Mouse (Mus musculus): ENCODE data around the gene Pabpn1.

Gene Pabpn1

DNA sequence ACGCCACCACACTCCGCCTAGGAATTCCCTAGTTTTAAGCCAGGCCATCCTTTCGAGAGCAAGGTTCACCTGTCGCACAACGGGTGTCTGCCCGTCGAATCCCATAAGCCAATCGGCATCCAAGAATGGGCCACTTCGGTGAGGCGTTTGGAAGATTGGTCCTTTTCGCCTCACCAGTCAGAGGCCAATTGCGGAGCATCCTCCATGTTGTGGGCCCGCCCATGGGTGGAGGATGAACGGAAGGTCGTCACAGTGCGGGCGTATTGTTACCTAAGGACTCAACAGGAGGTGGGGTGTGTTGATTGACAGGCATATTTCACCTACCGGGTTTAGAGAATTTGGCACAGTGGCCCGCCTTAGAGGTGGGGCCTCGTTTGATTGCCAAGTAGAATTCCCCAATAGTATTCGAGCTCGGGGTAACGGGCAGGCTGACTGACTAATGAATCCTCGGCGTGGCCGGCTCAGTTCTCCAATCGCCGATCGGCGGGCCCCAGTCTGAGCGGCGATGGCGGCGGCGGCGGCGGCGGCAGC is 1.4 kb downstream of the Pabpn1 start:
- DNase-seq (ENCODE audit: low spot score in 2 of 2): peak; percentile 94 to 97

DNA sequence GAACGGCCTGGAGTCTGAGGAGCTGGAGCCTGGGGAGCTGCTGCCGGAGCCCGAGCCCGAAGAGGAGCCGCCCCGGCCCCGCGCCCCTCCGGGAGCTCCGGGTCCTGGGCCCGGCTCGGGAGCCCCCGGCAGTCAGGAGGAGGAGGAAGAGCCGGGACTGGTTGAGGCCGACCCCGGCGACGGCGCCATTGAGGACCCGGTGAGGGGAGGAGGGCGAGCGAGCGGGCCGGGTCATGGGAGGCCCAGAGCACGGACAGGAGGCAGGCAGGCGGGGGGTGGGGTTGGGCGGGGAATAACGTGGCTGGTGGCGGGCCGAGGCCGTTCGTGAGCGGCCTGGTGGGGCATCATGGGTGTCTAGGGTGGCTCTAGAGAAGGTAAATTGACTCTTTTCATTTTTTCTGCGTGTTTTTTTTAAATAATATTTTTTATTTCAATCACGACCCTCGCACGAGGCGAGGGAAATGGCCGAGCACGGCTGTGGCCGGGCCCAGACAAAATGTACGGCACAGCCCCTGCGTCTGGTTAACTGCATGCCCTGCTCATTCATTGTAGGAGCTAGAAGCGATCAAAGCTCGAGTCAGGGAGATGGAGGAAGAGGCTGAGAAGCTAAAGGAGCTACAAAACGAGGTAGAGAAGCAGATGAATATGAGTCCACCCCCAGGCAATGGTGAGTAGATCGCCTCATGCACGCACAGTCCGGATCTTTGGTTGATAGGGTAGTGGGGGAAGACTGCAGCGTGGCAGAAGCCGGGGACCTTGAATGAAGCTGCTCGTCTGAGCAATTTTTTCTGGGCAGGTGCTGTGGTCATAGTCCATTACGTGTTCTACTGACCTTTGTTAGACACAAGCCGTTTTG is 2.2 kb downstream of the Pabpn1 start:
- DNase-seq (ENCODE audit: low spot score in 2 of 2): no peak

DNA sequence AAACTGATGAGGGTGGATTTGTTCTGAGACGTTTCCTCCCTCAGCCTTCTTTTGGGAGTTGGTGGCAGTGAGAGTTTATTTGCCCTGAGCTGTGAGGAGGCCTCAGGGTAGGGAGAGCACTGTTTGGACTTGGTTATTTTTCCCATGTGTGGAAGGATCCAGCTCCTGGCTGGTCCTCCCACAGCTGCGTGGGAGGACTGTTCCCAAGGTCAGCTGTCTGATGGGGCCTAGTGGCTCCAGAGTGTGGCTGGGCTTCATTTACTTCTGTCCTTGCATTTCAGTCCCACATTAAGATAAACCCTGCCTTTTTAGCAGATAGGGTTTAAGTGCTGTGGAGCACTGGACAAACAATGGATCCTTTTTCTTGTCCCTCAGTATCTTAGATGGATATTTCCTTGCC is 5.1 kb downstream of the Pabpn1 start:
- no peak for DNase-seq (ENCODE audit: low spot score in 2 of 2)

DNA sequence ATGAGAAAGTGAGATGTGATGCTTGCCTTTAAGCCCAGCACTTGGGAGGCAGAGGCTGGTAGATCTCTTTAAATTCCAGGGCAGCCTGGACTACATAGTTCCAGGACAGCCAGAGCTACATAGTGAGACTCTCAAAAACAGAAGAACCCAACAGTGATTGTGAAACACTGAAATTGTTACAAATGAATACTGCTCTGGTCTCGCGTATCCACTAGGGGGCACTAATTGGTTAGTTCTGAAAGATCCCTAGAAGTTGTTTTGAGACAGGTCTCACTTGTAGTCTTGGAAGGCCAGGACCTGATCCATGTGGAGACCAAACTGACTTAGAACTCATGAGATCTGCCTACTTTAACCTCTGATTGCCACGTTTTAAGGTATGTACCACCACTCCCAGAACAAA is 8.1 kb downstream of the Pabpn1 start:
- DNase-seq (ENCODE audit: low spot score in 2 of 2): peak in 1 of 2 experiments; percentile 63

DNA sequence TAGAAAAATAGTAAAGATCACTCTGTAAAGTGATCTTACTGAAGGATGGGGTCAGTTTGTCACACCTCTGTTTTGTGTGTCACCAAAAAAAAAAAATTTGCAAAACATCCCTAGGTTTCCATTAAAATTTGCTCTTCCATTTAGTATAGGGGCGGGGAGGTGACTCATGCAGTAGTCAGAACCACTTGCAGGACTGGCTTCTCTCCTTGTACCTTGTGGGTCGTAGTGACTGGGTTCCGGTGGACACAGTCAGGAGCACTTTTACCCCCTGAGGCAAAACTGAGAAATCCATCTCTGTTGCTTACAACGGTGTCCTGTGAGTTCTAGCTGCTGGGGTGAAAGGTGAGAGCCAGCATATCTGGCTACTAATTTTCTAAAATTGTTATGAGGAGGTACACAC is 11.3 kb downstream of the Pabpn1 start:
- DNase-seq (ENCODE audit: low spot score in 2 of 2): no peak

DNA sequence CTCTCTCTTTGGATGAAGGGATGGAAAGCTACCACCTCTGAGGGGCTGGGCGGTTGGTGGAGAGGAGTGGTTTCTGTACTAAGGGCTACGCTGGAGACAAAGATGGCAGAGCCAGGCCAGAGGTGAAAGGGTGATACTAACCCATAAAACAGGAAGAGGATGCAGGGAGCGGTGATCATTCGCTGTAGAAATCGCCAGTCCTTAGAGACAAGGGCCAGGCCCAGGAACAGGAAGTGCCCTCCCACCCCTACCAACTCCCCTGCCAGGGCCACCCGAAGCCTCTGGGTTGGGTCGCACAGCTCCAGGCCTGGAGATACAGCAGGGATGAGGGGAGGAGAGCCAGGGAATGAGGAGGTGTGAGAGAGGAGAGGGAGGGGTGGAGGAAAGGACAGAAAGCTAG is 16.4 kb downstream of the Pabpn1 start:
- no peak for DNase-seq (ENCODE audit: low spot score in 2 of 2)

DNA sequence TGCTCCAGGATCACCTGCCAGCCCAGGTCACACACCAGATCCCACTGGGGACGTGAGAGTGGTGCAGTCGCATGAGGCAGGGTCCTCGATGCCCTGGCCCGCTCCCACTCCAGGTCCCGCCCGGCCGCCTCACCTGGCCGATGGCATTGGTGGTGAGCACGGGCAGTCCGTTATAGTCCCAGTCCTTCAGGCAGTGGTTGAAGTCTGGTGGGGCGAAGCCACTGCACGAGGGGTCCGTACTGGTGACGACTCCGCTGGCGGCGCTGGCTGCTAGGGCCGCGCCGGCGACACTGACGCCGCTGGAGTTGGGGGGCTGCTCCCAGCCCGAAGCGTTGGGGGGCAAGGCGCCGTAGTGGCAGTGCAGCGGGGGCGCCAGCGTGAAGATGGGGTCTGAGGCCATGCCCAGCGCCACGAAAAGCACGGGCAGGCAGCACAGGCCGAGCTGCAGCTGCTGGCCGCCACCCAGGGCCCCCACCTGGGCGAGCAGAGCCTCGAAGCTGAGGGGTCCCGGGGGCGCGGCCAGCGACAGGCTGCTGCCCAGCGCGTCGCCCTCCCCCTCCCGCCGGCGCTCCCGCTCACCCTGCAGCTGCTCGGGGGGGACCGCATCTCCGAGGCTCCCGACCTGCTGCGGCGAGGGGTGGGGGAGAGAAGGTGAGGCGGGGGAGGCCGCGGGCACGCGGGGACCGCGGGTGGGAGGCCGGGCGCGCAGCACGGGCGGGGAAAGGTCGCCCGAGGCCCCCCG is 20.0 kb downstream of the Pabpn1 start:
- DNase-seq (ENCODE audit: low spot score in 2 of 2): peak in 1 of 2 experiments; percentile 46

DNA sequence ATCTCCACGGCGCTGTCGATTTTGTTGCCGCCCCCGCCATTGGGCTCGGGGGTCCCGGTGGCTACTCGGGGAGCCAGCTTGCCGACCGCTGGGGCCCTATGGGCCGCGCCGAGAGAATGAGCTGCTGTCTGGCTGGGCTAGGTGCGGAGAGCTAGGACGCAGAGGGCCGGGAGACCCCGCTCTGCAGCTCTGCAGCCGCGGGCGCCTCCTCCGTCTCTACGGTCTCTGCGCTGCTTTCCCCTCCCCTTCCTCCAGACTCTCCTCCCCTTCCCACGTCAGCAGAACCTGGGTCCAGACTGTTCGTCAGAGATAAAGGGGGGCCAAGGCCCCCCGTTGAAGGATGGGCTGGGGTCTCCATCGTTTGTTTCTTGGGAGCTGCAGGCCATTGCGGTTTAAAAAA is 20.6 kb downstream of the Pabpn1 start, which contains the start of gene Slc22a17:
Slc22a17 (minus strand) TSS at position 247 of the 400 bp plus-strand sequence.
- peak; percentile 69 to 81 for DNase-seq (ENCODE audit: low spot score in 2 of 2)

DNA sequence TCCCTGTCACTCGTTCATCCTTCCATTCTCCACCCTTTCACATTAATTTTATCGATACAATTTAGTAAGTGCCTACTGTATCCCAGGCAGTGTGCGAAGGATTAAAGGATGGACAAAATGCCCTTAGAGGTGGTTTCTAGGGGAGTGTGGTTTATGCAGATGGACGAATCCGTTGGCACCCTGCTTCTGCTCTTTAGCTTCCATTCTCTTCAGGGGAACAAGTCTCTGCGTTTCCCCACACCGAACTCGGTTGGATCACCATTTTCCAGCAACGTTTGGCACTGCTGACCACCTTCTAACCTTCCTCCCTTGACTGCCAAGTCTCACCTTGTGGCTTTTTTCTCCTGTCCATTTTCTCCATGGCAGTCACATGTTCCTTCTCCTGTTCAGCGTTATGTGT is 21.0 kb downstream of the Pabpn1 start:
- DNase-seq (ENCODE audit: low spot score in 2 of 2): no peak

DNA sequence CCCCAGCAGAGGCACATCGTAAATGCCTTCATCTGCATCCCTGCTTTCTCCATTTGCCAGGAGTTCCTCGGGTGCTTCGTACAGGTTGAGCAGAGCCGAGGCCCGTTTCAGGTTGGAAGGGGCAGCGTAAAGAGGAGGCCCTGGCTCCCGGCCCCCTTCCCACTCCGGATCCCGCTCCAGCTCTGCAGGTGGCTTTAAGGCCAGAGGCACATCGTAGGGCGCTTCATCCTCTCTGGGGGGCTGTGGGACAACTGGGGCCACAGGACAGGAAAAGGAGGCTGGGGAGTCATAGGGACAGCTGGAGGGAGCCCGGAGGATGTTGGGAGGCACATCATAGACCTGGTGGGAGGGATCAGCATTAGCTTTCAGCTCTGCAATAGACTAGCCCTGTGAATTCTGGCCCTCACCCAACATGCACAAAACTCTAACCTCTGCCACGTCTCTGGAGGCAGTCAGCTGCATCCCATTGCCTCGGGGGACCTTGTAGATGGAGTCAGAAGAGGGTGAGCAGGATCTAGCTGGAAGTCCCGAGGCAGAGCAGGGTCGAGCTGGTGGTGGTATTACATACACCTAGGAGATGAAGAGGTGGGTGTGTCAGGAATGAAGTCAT is 27.9 kb downstream of the Pabpn1 start:
- DNase-seq (ENCODE audit: low spot score in 2 of 2): no peak

DNA sequence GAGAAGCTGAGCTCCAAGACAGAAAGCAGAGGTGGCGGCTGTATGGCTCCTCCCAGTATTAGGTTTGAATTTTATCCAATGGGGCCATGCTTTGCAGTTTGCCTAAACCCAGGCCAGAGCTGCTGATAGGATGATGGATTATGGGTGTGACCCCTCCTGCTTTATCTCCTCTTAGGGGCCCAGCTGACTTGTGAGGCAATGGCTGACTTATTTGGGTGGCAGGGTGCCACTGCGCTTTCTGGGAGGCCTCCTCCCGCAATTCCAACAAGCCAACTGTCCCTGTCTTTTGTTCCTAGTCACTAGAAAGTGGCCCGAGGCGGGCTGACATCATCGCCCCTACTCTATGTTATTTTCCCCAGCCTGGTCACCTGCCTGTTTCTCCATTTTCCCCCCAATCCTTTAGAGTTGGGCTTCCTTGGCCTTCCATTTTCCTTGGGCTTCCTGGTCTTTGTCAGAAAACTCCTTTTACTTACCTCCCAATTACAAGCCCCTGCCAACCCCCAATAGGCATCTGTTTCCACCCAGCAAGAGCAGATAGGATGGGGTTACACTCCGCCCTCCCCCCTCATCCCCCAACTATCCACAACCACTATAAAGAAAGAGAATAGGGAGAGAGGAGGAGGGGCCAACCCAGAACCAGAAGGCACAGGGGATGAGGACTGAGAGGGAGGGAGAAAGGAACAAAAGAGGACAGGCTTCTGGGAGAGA is 32.5 kb downstream of the Pabpn1 start:
- peak in 1 of 2 experiments; percentile 53 for DNase-seq (ENCODE audit: low spot score in 2 of 2)

DNA sequence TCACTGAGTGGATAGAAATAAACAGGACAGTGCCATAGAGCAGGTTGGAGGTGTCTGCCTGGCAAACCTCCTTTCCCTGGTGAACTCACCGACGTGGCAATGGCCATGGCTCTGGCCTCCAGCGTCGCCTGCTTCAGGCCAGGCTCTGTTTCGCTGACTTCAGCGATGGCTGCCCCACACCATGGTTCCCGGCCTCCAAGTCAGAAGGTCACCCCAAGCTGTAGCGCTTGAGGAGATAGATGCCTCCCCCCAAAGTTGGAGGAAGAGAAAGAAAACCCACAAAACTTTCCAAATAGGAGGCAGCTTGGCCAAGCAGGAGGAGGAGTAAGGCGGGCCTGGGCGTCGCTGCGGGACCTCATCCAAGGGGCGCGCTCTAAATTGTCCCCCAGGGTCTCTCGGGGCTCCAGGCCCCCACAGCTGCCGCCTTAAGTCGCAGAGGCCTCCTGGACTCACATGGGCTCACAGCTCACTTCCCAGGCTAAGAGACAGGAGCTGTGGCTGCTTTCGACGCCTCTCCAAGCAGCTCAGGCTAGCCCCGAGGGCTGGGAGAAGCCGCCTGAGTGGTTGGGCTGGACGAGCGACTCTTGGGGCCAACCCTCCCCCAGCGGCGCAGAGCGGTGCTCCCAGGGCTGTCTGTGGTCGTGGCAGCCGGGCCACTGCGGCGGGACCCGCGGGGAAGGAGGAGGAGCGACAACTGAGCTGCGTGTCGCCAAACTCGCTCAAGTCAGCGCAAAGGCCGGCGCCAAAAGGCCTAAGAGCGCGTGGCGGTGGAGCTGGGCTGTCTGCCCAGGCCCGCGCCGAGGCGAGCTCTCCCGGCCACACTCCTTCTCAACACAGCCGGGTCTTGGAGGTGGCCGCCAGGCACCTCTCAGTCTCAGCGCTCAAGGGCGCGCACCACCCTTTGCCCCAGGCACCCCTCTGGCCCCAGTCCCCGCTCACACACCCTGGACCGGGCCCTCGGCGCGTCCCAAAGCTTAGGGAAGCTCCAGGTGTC is 33.3 kb downstream of the Pabpn1 start, which contains the start of gene Efs:
Efs (minus strand) TSS at position 778 of the 994 bp plus-strand sequence.
- peak; percentile 48 to 72 for DNase-seq (ENCODE audit: low spot score in 2 of 2)

DNA sequence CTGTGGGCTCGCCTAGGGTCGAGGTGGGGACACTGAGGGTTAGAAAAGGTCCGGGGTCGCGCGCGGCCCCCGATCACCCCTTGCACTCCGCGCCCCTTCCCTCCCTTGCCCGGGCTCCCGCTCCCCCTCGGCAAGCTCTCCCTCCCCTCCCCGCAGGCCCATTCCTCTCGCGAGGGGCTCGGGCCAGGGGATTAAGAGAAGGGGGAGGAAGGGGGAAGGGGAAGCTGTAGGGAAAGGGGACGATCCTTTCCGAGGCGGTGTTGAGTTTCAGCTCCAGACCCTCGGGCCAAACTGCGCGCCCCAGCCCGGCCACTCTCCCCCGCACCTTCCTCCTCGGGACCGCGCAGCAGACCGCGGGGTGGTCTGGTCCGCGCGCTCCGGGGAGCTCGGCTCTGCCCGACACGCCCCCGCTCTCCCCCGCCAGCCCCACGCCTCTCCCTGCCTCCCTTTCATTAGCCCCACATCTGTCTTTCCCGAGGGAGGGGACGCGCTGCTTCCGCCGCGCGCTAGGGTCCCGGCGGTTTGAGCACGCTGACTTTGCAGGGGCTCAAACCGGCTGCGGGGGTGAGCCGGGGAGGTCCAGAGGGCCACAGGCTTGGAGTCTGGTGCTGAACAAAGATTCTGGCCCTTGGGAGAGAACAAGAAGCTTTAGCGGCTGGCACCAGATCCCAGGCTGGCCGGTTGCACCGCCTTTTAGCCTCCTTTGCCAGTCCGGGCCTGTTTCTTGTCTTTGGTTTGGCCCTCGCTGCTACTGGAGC is 34.3 kb downstream of the Pabpn1 start:
- peak in 1 of 2 experiments; percentile 58 for DNase-seq (ENCODE audit: low spot score in 2 of 2)

DNA sequence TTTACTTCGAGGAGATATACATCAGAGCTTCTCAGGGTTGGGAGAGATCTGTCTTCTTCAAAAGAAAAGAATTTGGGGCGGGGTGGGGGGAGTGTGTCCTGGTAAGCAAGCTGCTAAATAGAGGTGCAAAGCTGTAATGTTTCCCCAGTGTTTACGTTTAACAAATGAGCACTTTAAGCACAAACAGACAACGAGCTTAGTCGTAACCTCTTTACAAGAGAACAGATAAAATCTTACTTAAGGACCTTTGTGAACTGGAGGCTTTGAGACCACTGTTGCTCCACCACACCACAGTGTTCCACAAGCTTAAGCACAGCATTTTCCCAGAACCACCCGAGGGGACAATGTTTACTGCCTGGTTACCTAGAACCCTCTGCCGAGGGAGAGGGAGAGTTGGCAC is 35.0 kb downstream of the Pabpn1 start:
- no peak for DNase-seq (ENCODE audit: low spot score in 2 of 2)

DNA sequence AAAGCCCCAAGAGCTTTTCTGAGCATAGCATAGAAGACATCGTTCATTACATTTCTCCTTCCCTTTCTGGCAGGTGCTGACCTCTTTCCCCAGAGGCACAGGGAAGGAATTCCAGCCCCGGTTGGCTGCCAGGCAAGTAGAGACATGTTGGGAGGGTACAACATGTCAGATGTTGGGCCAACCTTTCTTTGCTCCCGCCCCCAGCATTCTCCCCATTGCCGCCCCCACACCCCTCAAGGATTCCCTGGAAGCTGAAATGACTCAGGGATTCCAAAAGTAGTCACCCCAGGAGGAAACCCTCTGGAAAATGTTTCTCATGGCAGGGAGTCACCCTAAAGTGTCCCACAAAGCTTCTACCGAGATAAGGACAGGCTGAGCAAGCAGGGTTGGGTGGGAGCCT is 37.5 kb downstream of the Pabpn1 start:
- DNase-seq (ENCODE audit: low spot score in 2 of 2): no peak

DNA sequence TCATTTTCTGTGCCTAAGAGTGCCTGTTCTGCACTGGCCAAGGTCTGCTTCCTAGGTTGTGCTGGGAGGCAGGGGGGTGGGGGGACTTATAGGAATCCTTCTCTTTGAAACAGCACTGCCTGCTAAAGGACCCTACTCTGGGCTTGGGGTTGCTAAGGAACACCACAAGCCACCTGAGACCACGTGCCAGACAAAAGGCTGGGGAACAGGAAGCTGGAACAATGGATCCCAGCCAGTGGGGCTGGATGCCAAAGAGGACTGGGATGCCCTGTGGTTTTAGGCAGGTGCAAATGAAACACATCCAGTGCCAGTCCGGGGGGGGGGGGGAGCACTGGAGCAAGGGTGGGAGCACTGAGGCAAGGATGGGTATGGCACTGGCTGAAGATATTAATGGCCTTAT is 38.1 kb downstream of the Pabpn1 start:
- peak in 1 of 2 experiments; percentile 31 for DNase-seq (ENCODE audit: low spot score in 2 of 2)

DNA sequence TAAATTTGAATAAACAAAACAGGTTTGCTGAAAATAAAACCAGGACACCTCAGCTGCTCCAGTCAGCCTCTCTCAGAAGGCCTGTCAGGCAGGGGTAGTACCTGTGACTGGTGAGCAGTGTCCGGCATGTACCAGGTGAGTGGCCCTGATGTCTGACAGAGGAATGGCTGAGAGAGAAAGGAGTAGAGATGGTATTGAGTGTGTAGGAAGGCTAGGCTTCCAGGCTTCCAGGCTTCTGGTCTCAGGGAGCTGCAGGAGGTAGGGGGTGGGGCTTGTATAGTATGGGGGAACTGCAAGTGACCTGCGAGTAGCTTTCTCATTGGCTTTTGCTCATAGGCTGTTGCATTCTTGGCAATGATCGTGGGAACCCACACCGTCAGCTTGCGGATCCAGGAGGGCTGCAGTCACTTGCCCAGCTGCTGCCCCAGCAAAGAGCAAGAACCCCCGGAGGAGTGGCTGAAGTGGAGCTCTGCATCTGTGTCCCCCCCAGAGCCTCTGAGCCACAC is 40.4 kb downstream of the Pabpn1 start, which contains the start of gene Il25:
Il25 (plus strand) TSS at position 51 of the 506 bp plus-strand sequence.
- DNase-seq (ENCODE audit: low spot score in 2 of 2): no peak

DNA sequence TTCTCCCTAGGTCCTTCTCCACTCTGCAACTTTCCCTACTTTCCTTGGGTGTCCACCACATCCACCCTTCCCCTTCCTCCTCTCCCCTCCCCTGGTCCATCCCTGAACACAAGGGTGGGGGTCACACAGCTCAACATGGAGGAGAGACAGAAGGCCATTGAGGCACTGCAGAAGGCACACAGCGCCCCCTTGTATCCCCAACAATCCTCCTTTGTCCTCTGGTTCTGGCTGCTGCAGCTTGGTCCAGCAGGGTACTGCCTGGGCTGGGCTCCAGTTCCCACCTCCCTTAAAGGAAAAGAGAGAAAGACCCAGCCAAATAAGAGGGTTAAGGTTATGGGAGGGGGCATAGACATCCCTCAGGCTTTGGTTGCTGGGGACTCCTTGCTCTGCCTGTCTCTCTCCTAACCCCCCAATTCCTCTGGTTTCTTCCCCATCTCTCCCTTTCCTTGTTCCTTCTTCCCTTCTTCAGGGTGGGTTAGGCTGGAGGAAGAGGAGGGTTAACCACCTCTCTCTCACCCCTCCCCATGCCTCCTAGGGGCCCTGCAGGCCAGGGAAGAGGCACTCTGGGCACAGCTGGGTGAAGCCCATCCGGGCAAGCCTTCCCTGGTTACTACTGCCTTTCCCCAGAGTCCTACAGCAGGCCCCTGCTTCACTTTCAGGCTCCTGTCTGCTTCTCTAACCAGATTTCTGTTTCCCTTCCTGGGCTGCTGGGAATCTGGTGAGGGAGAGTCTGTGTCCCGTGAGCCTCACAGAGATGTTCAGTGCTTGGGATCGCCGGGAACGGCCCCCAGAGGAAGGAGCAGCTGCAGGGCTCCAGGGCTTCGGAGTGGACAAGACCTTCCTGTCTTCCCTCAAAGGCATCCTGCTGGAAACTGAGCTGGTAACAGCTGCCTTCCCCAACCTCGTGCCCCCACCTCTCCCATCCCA is 43.9 kb downstream of the Pabpn1 start, which contains the start of gene Cmtm5:
Cmtm5 (plus strand) TSS at position 358 of the 927 bp plus-strand sequence.
- DNase-seq (ENCODE audit: low spot score in 2 of 2): peak in 1 of 2 experiments; percentile 49
